Mouse (Mus musculus) spleen, postnatal 36 days (tissue): ENCODE results near the gene Slc13a3.

ENCODE experiments used
- DNase-seq, 2 experiments: peaks; one replicate each; pipeline ENCODE4 v3.0.0; 2022; ENCODE audit warnings: low spot score in 2 of 2, mixed read lengths in 1 of 2

The Slc13a3 gene

DNA sequence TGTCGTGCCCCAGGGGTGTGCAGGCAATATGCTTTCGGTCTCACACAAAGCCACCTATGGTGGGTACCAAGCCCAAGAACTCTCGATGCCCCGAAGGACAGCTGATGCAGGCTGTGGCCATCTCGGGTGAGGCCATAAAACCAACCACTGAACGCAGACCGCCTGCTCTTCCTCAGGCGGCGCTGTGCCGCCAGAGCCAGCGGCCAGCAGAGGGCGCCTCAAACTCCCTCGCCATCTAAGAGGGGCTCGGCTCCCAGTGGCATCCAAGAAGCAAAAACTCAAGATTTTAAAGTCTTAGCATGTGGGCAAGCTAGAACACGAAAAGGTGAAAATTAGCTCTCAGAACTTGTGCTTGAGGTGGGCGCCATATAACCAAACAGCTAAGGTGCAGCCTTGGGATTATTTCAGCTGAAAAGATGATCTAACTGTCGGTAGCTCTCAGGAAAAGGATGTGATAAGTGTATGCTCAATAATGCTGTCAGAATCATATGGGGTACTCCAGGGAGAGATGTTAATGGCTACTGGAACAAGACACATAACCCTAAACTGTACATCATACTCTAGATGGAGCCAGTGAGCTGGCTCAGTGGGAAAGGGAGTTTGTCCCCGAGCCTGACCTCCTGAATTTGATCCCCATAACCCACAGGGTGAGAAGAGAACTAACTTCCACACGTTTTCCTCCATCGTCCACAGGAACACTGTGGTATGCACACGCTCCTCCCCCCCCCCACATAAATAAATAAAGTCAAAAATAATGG is 108.5 kb downstream of the Slc13a3 start:
- peak in 1 of 2 experiments; percentile 14 for DNase-seq

DNA sequence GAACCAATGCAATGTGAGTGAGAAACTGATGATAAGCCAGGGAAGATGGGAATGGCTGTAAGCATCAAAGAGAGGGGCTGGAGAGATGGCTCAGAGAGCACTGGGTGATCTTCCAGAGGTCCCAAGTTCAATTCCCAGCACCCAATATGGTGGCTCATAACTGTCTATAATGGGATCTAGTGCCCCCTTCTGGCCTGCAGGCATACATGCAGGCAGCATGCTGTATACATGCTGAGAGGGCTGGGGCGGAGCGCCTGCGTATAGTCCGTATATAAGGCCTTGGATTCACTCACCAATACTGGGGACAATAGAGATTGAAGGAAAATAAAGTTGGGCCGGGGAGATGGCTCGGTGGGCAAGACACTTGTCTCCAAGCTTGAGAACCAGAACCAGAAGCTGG is 109.7 kb downstream of the Slc13a3 start:
- no peak for DNase-seq

DNA sequence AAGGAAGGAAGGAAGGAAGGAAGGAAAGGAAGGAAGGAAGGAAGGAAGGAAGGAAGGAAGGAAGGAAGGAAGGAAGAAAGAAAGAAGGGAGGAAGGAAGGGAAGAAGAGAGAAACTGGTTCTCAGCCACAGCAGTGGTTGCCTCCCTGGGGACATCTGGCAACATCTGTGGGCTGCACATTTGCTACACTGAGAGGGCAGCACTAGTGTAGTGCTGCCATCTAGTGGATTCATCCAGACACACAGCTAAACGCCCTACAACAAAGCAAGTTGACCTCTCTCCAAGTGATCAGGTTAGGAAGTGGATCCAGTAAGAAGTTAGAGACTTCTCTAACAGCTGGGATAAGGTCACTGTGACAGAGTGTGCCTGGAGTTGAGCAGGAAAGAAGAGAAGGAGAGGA is 112.2 kb downstream of the Slc13a3 start:
- DNase-seq = peak; percentile 33 to 40
